ENCODE assay signal across 10 mouse cellular contexts in genomic region chr6:72678631-72679030, GRCm38 (mm10).
DNase-seq lines count a peak whose midpoint lies in the region; ATAC-seq lines count a peak whose summit lies in the region.
"Had no signal": no experiment of that assay in that cellular context is flagged by ENCODE, and none has a peak within 500 bp of the region (broad histone marks: within the 10 kb centered on the region; RNA-seq: fewer than 3 reads in every experiment).

No protein-coding gene starts in this region.

- peaks cover 10% of the 10 kb centered on the region; the same call in 1 of the 2 replicates for H3K27me3 ChIP-seq in neural tube, embryonic 12.5 days (replicated peaks)
- no peaks in the 10 kb centered on the region for H3K27me3 ChIP-seq in limb, embryonic 10.5 days (ENCODE audit: low read depth, poor library complexity, severe bottlenecking)

- H3K36me3 ChIP-seq in neural tube, embryonic 12.5 days = no peaks in the 10 kb centered on the region
- no peaks in the 10 kb centered on the region for H3K36me3 ChIP-seq in limb, embryonic 10.5 days

- 0 out of 2 replicates have a peak overlapping the region, but pooled peaks have one; percentile 51 for H3K4me2 ChIP-seq in neural tube, embryonic 12.5 days (replicated peaks)

- H3K9me3 ChIP-seq in neural tube, embryonic 12.5 days = no peaks in the 10 kb centered on the region
- no peaks in the 10 kb centered on the region for H3K9me3 ChIP-seq in limb, embryonic 10.5 days (replicated peaks)

- no peak overlapping the region for H3K27ac ChIP-seq in neural tube, embryonic 12.5 days
- peak overlapping the region; percentile 91 for H3K27ac ChIP-seq in limb, embryonic 10.5 days

- no peak for ATAC-seq in neural tube, embryonic 12.5 days (ENCODE audit: low FRiP score, low read depth)

- peaks cover 37% of the 10 kb centered on the region for H3K4me1 ChIP-seq in neural tube, embryonic 12.5 days
- H3K4me1 ChIP-seq in limb, embryonic 10.5 days = peaks cover 83% of the 10 kb centered on the region

- H3K4me3 ChIP-seq in neural tube, embryonic 12.5 days = no peak overlapping the region
- H3K4me3 ChIP-seq in limb, embryonic 10.5 days = no peak overlapping the region; the same call in 1 of the 2 replicates

- peak; percentile 38 to 50 for DNase-seq in cerebellum, postnatal 10 days
- no peak for DNase-seq in cerebellum, adult 11 months
- DNase-seq in neural tube, embryonic 10.5 days (ENCODE audit: extremely low spot score, low spot score) = no peak
- no peak for DNase-seq in limb, embryonic 10.5 days (ENCODE audit: low spot score)
- peak; percentile 26 for DNase-seq in testis, postnatal 14 days (ENCODE audit: low spot score)
- no peak for DNase-seq in frontal cortex, adult 2 months (ENCODE audit: extremely low spot score in 1 of 2, low spot score in 1 of 2)
- DNase-seq in right cerebral cortex, adult 2 months (ENCODE audit: low spot score in 2 of 2) = no peak
- DNase-seq: heart, adult 11 months; thymus, adult 2 months had no signal

- H3K9ac ChIP-seq in neural tube, embryonic 12.5 days = no peak overlapping the region

- WGBS in neural tube, embryonic 12.5 days = 29% methylated on average over 9 of the region's 9 CpGs
- 24% methylated on average over 9 of the region's 9 CpGs for WGBS in limb, embryonic 10.5 days

Comparison
In these comparisons a context has a peak if more than half of its experiments do, and no peak if none do; other contexts are left out.
1. DNase-seq: peak in cerebellum, postnatal 10 days (2 of 2) and testis, postnatal 14 days (single experiment); none in cerebellum, adult 11 months (single experiment), neural tube, embryonic 10.5 days (single experiment), limb, embryonic 10.5 days (single experiment), frontal cortex, adult 2 months (0 of 2) and right cerebral cortex, adult 2 months (0 of 2).